Mouse (Mus musculus) limb, embryonic 11.5 days (tissue): ENCODE measurements around the gene Gm10750. TPM values are rescaled to one million over a fixed set of nuclear protein-coding genes. Genes with fewer than 3 reads are reported as not detected.
"Not testable (repeated sequence)": the region's sequence is repeated elsewhere in the genome, so short reads cannot be mapped to it uniquely, and the experiment has no call there.

ENCODE experiments used
- ATAC-seq: fragments of 200-750 bp; cut with Nextera tagmentation; 2 replicates; pipeline ENCODE4 v1.8.0; 2017; ENCODE audit warnings: low read depth; ENCODE audit not compliant: insufficient number of reproducible peaks, low FRiP score, low TSS enrichment
- DNase-seq: peaks from one replicate; pipeline ENCODE4 v3.0.0-alpha.2; 2015; ENCODE audit warnings: low spot score
- H3K27ac ChIP-seq: fragments of 300-500 bp; sonication (generic); replicated peaks from 2 replicates; pipeline ENCODE4 v1.5.1; 2014; ENCODE audit warnings: low read depth, mild to moderate bottlenecking, low read length
- H3K27me3 ChIP-seq: fragments of 300-500 bp; sonication (generic); 2 replicates; pipeline ENCODE4 v1.6.1; 2014; ENCODE audit warnings: mild to moderate bottlenecking, low read length, mixed read lengths; ENCODE audit not compliant: control insufficient read depth, insufficient read depth
- H3K36me3 ChIP-seq: fragments of 300-500 bp; sonication (generic); 2 replicates; pipeline ENCODE4 v1.6.1; 2014; ENCODE audit warnings: mild to moderate bottlenecking, low read length, moderate library complexity, mixed read lengths; ENCODE audit not compliant: control insufficient read depth, insufficient read depth
- H3K4me1 ChIP-seq: fragments of 300-500 bp; sonication (generic); 2 replicates; pipeline ENCODE4 v1.6.1; 2014; ENCODE audit warnings: low read length, mixed read lengths; ENCODE audit not compliant: control insufficient read depth, insufficient read depth
- H3K4me2 ChIP-seq: fragments of 300-500 bp; sonication (generic); 2 replicates; pipeline ENCODE4 v1.6.1; 2014; ENCODE audit warnings: low read depth, mild to moderate bottlenecking, moderate library complexity; ENCODE audit not compliant: severe bottlenecking
- H3K4me3 ChIP-seq: fragments of 300-500 bp; sonication (generic); 2 replicates; pipeline ENCODE4 v1.5.1; 2014; ENCODE audit warnings: low read depth, low read length
- H3K9ac ChIP-seq: fragments of 300-500 bp; sonication (generic); 2 replicates; pipeline ENCODE4 v1.6.1; 2014; ENCODE audit warnings: mild to moderate bottlenecking, low read length
- H3K9me3 ChIP-seq: fragments of 300-500 bp; sonication (generic); 2 replicates; pipeline ENCODE4 v1.6.1; 2016; ENCODE audit warnings: low read length; ENCODE audit not compliant: control insufficient read depth
- WGBS: fragments of 180-500 bp; shearing (Covaris S2); extraction: QIAGEN DNeasy Blood & Tissue Kit; methylation state at CpG from one replicate; pipeline ENCODE4 v1.1.7; 2014; 5-methylcytosine and 5-hydroxymethylcytosine counted together
- polyA plus RNA-seq: library from polyadenylated mRNA; unstranded; fragments of >200 nt; fragmentation: Nextera tagmentation; extraction: Ambion mirVana; gene quantifications from 2 replicates; pipeline ENCODE4 v1.2.1, GENCODE M21; 2014

The Gm10750 gene
- not detected in 2 replicates for polyA plus RNA-seq

GRCm38 (mm10) chr2:149017137-149017536 lies at the start of gene Gm10750:
TSS of gene Gm10750 (minus strand) at chr2:149017237.
- H3K4me1 ChIP-seq, H3K27ac ChIP-seq, H3K4me2 ChIP-seq, H3K36me3 ChIP-seq, H3K4me3 ChIP-seq, ATAC-seq, H3K9me3 ChIP-seq, H3K9ac ChIP-seq, DNase-seq, H3K27me3 ChIP-seq: not testable (repeated sequence)
- 80% methylated on average over 5 of the region's 5 CpGs for WGBS

- whole genome bisulfite sequencing: 77% methylated on average over 2 of the region's 2 CpGs
- Histone ChIP-seq H3K9me3 (no peaks in the 10 kb centered on the region), H3K4me3 (no peak overlapping the region), H3K36me3 (no peaks in the 10 kb centered on the region), H3K4me2 (no peak overlapping the region), H3K4me1 (no peaks in the 10 kb centered on the region), H3K27me3 (no peaks in the 10 kb centered on the region), H3K27ac (no peak overlapping the region), H3K9ac (no peak overlapping the region)
- ATAC-seq: no peak
- DNase-seq: no peak
Measured at GRCm38 (mm10) chr2:149004826-149005225, 12.2 kb downstream of the Gm10750 start.

GRCm38 (mm10) chr2:149003151-149003550 lies 13.9 kb downstream of the Gm10750 start, which contains the start of gene Gm1330:
TSS of gene Gm1330 (minus strand) at chr2:149003251.
- H3K27me3 ChIP-seq: no peaks in the 10 kb centered on the region
- H3K36me3 ChIP-seq: no peaks in the 10 kb centered on the region
- ATAC-seq (no peak), DNase-seq (no peak)
- H3K9me3 ChIP-seq: no peaks in the 10 kb centered on the region
- no peak within 1 kb of the TSS for H3K9ac ChIP-seq
- H3K4me3 ChIP-seq: no peak within 1 kb of the TSS
- H3K4me2 ChIP-seq: no peak within 1 kb of the TSS
- H3K27ac ChIP-seq: no peak within 1 kb of the TSS
- H3K4me1 ChIP-seq: no peaks in the 10 kb centered on the region

- WGBS: 91% methylated on average over 2 of the region's 2 CpGs
- Histone ChIP-seq H3K4me3 (no peak overlapping the region), H3K27me3 (no peaks in the 10 kb centered on the region), H3K4me2 (no peak overlapping the region), H3K4me1 (no peaks in the 10 kb centered on the region), H3K9ac (no peak overlapping the region), H3K9me3 (no peaks in the 10 kb centered on the region), H3K27ac (no peak overlapping the region), H3K36me3 (no peaks in the 10 kb centered on the region)
- ATAC-seq: no peak
- DNase-seq: no peak
Measured at GRCm38 (mm10) chr2:148995133-148995532, 21.9 kb downstream of the Gm10750 start.

Other genes starting within 250 kb of the Gm10750 start
- not detected in 2 replicates for gene Cst11, start 245.7 kb downstream of the Gm10750 start, polyA plus RNA-seq
- gene 8030411F24Rik, start 235.2 kb downstream of the Gm10750 start, polyA plus RNA-seq: not detected in 2 replicates
- not detected in 2 replicates for gene Cst12, start 227.9 kb downstream of the Gm10750 start, polyA plus RNA-seq
- not detected in 2 replicates for gene Cst8, start 218.5 kb downstream of the Gm10750 start, polyA plus RNA-seq
- not detected in 2 replicates for gene Cst13, start 197.2 kb downstream of the Gm10750 start, polyA plus RNA-seq
- gene Cst9, start 182.1 kb downstream of the Gm10750 start, polyA plus RNA-seq: not detected in 2 replicates
- gene 9230104L09Rik, start 152.2 kb downstream of the Gm10750 start, polyA plus RNA-seq: not detected in 2 replicates
- gene Cst3, start 141.5 kb downstream of the Gm10750 start, polyA plus RNA-seq: 246 and 272 TPM in 2 replicates
- gene Gm1330, start 14.0 kb downstream of the Gm10750 start, polyA plus RNA-seq: not detected in 2 replicates